Mouse (Mus musculus): ENCODE data around the gene Vars.

The Vars gene

DNA sequence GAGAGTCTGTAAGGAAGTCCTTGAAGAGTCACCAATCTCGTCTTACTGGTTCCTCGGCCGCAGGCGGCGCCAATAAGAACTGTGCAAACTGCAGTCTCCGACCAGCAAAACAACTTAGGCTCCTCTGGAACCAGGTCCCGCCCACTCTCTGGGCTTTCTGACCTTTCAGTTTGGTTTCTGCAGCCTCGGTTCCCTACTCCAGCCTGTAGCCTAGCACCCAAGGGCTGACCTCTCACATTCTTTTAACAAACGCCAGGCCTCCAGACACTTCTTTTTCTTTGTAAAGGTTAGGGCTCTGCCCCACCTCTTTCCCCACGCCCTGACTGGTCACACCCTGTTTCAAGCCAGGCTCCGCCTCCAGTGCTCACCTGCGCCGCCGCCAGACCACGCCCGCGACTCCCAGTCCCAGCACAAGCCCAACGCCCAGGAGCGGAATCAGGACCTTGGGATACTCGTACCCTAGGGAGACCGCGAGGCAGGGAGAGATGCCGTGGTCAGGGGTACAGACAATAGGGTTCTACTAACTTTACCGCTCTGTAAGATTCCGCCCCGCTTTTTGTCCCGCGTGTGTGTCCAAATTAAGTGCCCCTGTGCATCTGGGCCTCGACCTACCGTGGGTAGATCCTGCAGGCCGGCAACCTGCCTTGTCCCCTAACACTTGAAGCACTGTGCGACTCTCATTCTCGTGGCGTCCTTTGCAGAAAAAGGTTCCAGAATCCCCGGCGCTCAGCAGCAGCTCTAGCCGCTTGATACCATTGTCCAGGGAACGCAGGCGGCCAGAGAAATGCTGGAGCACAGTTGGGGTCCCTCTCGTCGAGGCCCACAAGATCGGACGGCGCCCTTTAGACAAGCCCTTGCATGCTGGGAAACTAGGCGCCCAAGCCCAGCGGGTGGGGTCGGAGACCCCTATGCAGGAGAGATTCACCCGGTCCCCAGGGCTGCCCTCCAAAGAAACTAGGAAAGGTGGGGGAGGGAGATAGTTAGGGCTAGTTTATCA, 64.5 kb downstream of the Vars start, which contains the start of gene Ly6g6c:
TSS of gene Ly6g6c (plus strand) at position 438 of the 997 bp plus-strand sequence.
- DNase-seq (ENCODE audit: extremely low read depth, insufficient read length, low spot score) = no peak
